Mouse (Mus musculus) E14TG2a.4 (cell line): Measurements from ENCODE around the gene Rbms3.

ENCODE experiments used
- CTCF ChIP-seq: conservative IDR thresholded peaks from 2 replicates; pipeline ENCODE4 v1.5.1; 2014; ENCODE audit warnings: low read length
- NANOG ChIP-seq: IDR thresholded peaks from 2 replicates; pipeline ENCODE4 v1.6.1; 2014; ENCODE audit warnings: borderline replicate concordance, low read length, mixed read lengths

GRCm38 (mm10) chr9:117246173-117246572 is 383.5 kb downstream of the Rbms3 start:
- no peak for TF ChIP-seq CTCF
- no peak for TF ChIP-seq NANOG
